Mouse (Mus musculus): ENCODE results near the gene Parp3. TPM values are rescaled to one million over a fixed set of nuclear protein-coding genes. Genes with fewer than 3 reads are reported as not detected.

Gene Parp3
- total and polyA plus RNA-seq, 2 experiments from 2014 or later = 2.3 to 2.4 TPM

DNA sequence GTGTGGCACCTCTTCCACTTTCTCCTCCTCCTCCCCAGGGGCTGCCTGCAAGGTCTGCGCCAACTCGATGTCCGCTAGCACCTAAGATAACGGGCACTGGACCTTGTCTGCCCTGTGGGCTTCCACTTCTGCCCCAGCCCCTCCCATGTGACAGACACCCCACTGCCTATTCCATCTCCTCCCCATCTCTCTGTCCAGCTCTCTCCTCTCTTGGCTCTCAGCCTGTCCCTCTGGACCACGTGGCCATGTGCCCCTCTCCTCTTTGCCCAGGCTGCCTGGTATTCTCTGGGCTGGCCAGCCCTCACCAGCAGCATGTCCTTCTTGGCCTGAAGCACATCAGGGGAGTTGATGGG, 3.0 kb downstream of the Parp3 start:
- WGBS = 78% methylated on average over 5 of the region's 5 CpGs
- Histone ChIP-seq H3K27ac (ENCODE audit: low read depth, low read length) (no peak overlapping the region), H3K4me3 (ENCODE audit: low read depth, low read length) (no peak overlapping the region), H3K9me3 (ENCODE audit: low read length) (no peaks in the 10 kb centered on the region), H3K9ac (replicated peaks; ENCODE audit: low read length, poor library complexity, severe bottlenecking) (no peak overlapping the region), H3K36me3 (ENCODE audit: insufficient read depth, low read length) (no peaks in the 10 kb centered on the region), H3K4me2 (ENCODE audit: low read depth, low read length, poor library complexity, severe bottlenecking) (no peak overlapping the region), H3K27me3 (ENCODE audit: insufficient read depth, low read length) (no peaks in the 10 kb centered on the region), H3K4me1 (ENCODE audit: insufficient read depth, low read length) (peaks cover 5% of the 10 kb centered on the region; the same call in 1 of the 2 replicates)
- TF ChIP-seq CTCF (IDR thresholded peaks at IDR 0.05) = no peak
- ATAC-seq (ENCODE audit: low FRiP score) (no peak), DNase-seq (ENCODE audit: low spot score) (no peak)

- DNase-seq (ENCODE audit: low spot score) = no peak
- TF ChIP-seq CTCF (IDR thresholded peaks at IDR 0.05) = no peak
- peaks cover 5% of the 10 kb centered on the region; the same call in 1 of the 2 replicates for H3K4me1 ChIP-seq (ENCODE audit: insufficient read depth, low read length)
- WGBS = 89% methylated on average over 16 of the region's 16 CpGs
- H3K4me2 ChIP-seq (ENCODE audit: low read depth, low read length, poor library complexity, severe bottlenecking) = no peak overlapping the region
- no peaks in the 10 kb centered on the region for H3K9me3 ChIP-seq (ENCODE audit: low read length)
- no peak overlapping the region for H3K9ac ChIP-seq (replicated peaks; ENCODE audit: low read length, poor library complexity, severe bottlenecking)
- no peaks in the 10 kb centered on the region for H3K27me3 ChIP-seq (ENCODE audit: insufficient read depth, low read length)
- no peaks in the 10 kb centered on the region for H3K36me3 ChIP-seq (ENCODE audit: insufficient read depth, low read length)
- H3K27ac ChIP-seq (ENCODE audit: low read depth, low read length) = no peak overlapping the region
- H3K4me3 ChIP-seq (ENCODE audit: low read depth, low read length) = no peak overlapping the region
- no peak for ATAC-seq (ENCODE audit: low FRiP score)
Observed at GRCm38 (mm10) chr9:106473081-106473752, 3.5 kb downstream of the Parp3 start.

GRCm38 (mm10) chr9:106472321-106472720, 4.4 kb downstream of the Parp3 start:
- Histone ChIP-seq H3K27ac (ENCODE audit: low read depth, low read length) (no peak overlapping the region), H3K9me3 (ENCODE audit: low read length) (no peaks in the 10 kb centered on the region), H3K36me3 (ENCODE audit: insufficient read depth, low read length) (no peaks in the 10 kb centered on the region), H3K9ac (replicated peaks; ENCODE audit: low read length, poor library complexity, severe bottlenecking) (no peak overlapping the region), H3K27me3 (ENCODE audit: insufficient read depth, low read length) (no peaks in the 10 kb centered on the region), H3K4me1 (ENCODE audit: insufficient read depth, low read length) (no peaks in the 10 kb centered on the region), H3K4me2 (ENCODE audit: low read depth, low read length, poor library complexity, severe bottlenecking) (no peak overlapping the region), H3K4me3 (ENCODE audit: low read depth, low read length) (no peak overlapping the region)
- 54% methylated on average over 4 of the region's 4 CpGs for WGBS
- ATAC-seq (ENCODE audit: low FRiP score) = no peak
- no peak for TF ChIP-seq CTCF (IDR thresholded peaks at IDR 0.05)
- no peak for DNase-seq (ENCODE audit: low spot score)

DNA sequence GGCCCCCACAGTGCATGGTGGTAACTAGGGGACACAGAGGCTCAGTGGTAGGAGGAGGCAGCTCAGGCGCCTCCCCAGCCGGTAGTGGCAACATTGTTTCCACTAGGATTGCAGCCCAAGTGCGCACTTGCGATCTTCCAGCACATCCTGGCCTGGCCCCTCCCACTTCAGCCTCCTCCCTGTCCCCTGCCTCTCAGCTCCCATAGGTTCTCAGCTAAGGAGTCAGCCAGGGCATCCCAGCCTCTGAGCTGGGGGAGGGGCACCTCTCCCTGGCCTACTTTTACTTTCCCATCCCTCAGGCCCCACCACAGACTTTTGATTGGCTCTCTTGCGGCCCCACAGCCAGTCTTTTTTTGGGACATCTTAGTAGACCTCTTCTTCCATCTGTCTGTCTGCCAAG, 4.9 kb downstream of the Parp3 start:
- H3K27ac ChIP-seq (ENCODE audit: low read depth, low read length) = no peak overlapping the region
- H3K27me3 ChIP-seq (ENCODE audit: insufficient read depth, low read length) = no peaks in the 10 kb centered on the region
- ATAC-seq (ENCODE audit: low FRiP score) = no peak
- TF ChIP-seq CTCF (IDR thresholded peaks at IDR 0.05) = no peak
- no peak overlapping the region for H3K9ac ChIP-seq (replicated peaks; ENCODE audit: low read length, poor library complexity, severe bottlenecking)
- H3K9me3 ChIP-seq (ENCODE audit: low read length) = no peaks in the 10 kb centered on the region
- H3K4me3 ChIP-seq (ENCODE audit: low read depth, low read length) = no peak overlapping the region
- no peak overlapping the region for H3K4me2 ChIP-seq (ENCODE audit: low read depth, low read length, poor library complexity, severe bottlenecking)
- H3K36me3 ChIP-seq (ENCODE audit: insufficient read depth, low read length) = no peaks in the 10 kb centered on the region
- WGBS = 20% methylated on average over 5 of the region's 5 CpGs
- DNase-seq (ENCODE audit: low spot score) = no peak
- no peaks in the 10 kb centered on the region for H3K4me1 ChIP-seq (ENCODE audit: insufficient read depth, low read length)

GRCm38 (mm10) chr9:106470991-106471750, 5.6 kb downstream of the Parp3 start:
- H3K36me3 ChIP-seq (ENCODE audit: insufficient read depth, low read length) = no peaks in the 10 kb centered on the region
- WGBS = 73% methylated on average over 14 of the region's 14 CpGs
- H3K4me3 ChIP-seq (ENCODE audit: low read depth, low read length) = no peak overlapping the region
- no peak overlapping the region for H3K4me2 ChIP-seq (ENCODE audit: low read depth, low read length, poor library complexity, severe bottlenecking)
- no peak for TF ChIP-seq CTCF (IDR thresholded peaks at IDR 0.05)
- no peak overlapping the region for H3K27ac ChIP-seq (ENCODE audit: low read depth, low read length)
- H3K4me1 ChIP-seq (ENCODE audit: insufficient read depth, low read length) = no peaks in the 10 kb centered on the region
- H3K9me3 ChIP-seq (ENCODE audit: low read length) = no peaks in the 10 kb centered on the region
- no peaks in the 10 kb centered on the region for H3K27me3 ChIP-seq (ENCODE audit: insufficient read depth, low read length)
- DNase-seq (ENCODE audit: low spot score) = no peak
- H3K9ac ChIP-seq (replicated peaks; ENCODE audit: low read length, poor library complexity, severe bottlenecking) = no peak overlapping the region
- no peak for ATAC-seq (ENCODE audit: low FRiP score)

DNA sequence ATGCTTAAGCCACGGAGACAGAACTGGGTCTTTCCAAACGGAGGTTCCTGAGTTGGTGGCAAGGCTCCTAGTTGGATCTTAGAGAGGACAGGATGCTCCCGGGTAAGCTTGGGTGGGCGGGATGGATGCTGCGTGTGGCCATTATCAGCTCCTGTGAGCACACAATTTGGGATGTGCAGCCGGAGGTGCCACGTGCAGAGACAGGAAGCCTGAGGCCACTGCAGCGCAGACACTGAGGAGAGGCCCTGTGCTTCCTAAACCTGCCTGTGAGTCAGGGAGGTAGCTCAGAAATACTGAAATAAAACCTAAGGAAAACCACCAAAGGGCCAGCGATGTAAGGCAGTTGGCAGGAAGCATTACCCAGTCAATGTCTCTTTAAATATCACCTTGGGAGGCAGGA, 7.0 kb downstream of the Parp3 start:
- no peak overlapping the region for H3K4me3 ChIP-seq (ENCODE audit: low read depth, low read length)
- TF ChIP-seq CTCF (IDR thresholded peaks at IDR 0.05) = no peak
- no peak overlapping the region for H3K4me2 ChIP-seq (ENCODE audit: low read depth, low read length, poor library complexity, severe bottlenecking)
- no peak overlapping the region for H3K27ac ChIP-seq (ENCODE audit: low read depth, low read length)
- no peaks in the 10 kb centered on the region for H3K9me3 ChIP-seq (ENCODE audit: low read length)
- DNase-seq (ENCODE audit: low spot score) (no peak), ATAC-seq (ENCODE audit: low FRiP score) (no peak)
- no peaks in the 10 kb centered on the region for H3K27me3 ChIP-seq (ENCODE audit: insufficient read depth, low read length)
- 75% methylated on average over 9 of the region's 9 CpGs for WGBS
- H3K9ac ChIP-seq (replicated peaks; ENCODE audit: low read length, poor library complexity, severe bottlenecking) = no peak overlapping the region
- no peaks in the 10 kb centered on the region for H3K36me3 ChIP-seq (ENCODE audit: insufficient read depth, low read length)
- no peaks in the 10 kb centered on the region; the same call in 1 of the 2 replicates for H3K4me1 ChIP-seq (ENCODE audit: insufficient read depth, low read length)

All from midbrain, postnatal 0 days (tissue).